Mouse (Mus musculus) stomach, embryonic 14.5 days (tissue): ENCODE data around the gene Retreg1. TPM values are rescaled to one million over a fixed set of nuclear protein-coding genes. Genes with fewer than 3 reads are reported as not detected.

Experiments used
- ATAC-seq: fragments of 200-750 bp; cut with Nextera tagmentation; 2 replicates; pipeline ENCODE4 v1.8.0; 2017; ENCODE audit warnings: low read depth, moderate TSS enrichment; ENCODE audit not compliant: insufficient number of reproducible peaks, insufficient read depth, low FRiP score
- H3K27ac ChIP-seq: fragments of 300-500 bp; sonication (generic); 2 replicates; pipeline ENCODE4 v1.5.1; 2014; ENCODE audit warnings: mild to moderate bottlenecking, low read length, moderate library complexity, mixed read lengths
- H3K27me3 ChIP-seq: fragments of 300-500 bp; sonication (generic); 2 replicates; pipeline ENCODE4 v1.6.1; 2014; ENCODE audit warnings: low read length, control low read depth, mixed read lengths; ENCODE audit not compliant: control insufficient read depth, insufficient read depth
- H3K36me3 ChIP-seq: fragments of 300-500 bp; sonication (generic); 2 replicates; pipeline ENCODE4 v1.6.1; 2014; ENCODE audit warnings: mild to moderate bottlenecking, control low read depth, low read length, moderate library complexity, mixed read lengths; ENCODE audit not compliant: control insufficient read depth, insufficient read depth
- H3K4me1 ChIP-seq: fragments of 300-500 bp; sonication (generic); 2 replicates; pipeline ENCODE4 v1.6.1; 2014; ENCODE audit warnings: low read length, control low read depth, mixed read lengths; ENCODE audit not compliant: control insufficient read depth, insufficient read depth
- H3K4me2 ChIP-seq: fragments of 300-500 bp; sonication (generic); replicated peaks from 2 replicates; pipeline ENCODE4 v1.6.1; 2014; ENCODE audit warnings: low read depth, low read length, control low read depth
- H3K4me3 ChIP-seq: fragments of 300-500 bp; sonication (generic); 2 replicates; pipeline ENCODE4 v1.5.1; 2014; ENCODE audit warnings: low read depth, low read length, control low read depth
- H3K9ac ChIP-seq: fragments of 300-500 bp; sonication (generic); replicated peaks from 2 replicates; pipeline ENCODE4 v1.6.1; 2014; ENCODE audit warnings: low read depth, mild to moderate bottlenecking, control low read depth, low read length, moderate library complexity, mixed read lengths
- H3K9me3 ChIP-seq: fragments of 300-500 bp; sonication (generic); 2 replicates; pipeline ENCODE4 v1.6.1; 2016; ENCODE audit warnings: low read depth, low read length, control low read depth; ENCODE audit not compliant: control insufficient read depth
- WGBS: fragments of 180-500 bp; shearing (Covaris S2); extraction: QIAGEN DNeasy Blood & Tissue Kit; methylation state at CpG from one replicate; pipeline ENCODE4 v1.1.7; 2014; 5-methylcytosine and 5-hydroxymethylcytosine counted together
- polyA plus RNA-seq: library from polyadenylated mRNA; unstranded; fragments of >200 nt; fragmentation: Nextera tagmentation; extraction: Ambion mirVana; gene quantifications from 2 replicates; pipeline ENCODE4 v1.2.1, GENCODE M21; 2014

The Retreg1 gene
- polyA plus RNA-seq, 1 experiment from 2014 or later = 16.9 TPM

DNA sequence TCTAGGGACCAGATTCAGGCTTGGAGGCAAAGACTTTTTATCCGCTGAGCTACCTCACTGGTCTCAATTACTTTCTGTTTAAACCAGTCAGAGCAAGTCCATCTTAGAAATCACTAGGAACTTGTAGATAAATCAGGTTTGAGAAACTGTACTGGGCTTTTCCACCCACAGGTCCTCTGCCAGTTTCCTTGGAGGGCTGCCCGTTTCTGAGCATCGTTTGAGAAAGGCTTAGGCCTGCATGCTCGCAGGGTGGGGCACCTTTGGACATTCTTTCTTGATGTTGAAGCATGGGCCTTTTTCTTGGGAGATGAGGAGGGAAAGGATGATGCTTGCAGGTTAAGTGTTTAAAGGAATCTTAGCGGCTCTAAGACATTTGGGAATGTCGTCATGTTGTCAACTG, 77.9 kb downstream of the Retreg1 start:
- no peak overlapping the region for H3K9ac ChIP-seq
- 0 out of 2 replicates have a peak, but pooled peaks cover 2% of the 10 kb centered on the region for H3K9me3 ChIP-seq
- no peaks in the 10 kb centered on the region for H3K36me3 ChIP-seq
- no peaks in the 10 kb centered on the region for H3K27me3 ChIP-seq
- H3K4me1 ChIP-seq = no peaks in the 10 kb centered on the region
- H3K4me2 ChIP-seq = no peak overlapping the region
- H3K4me3 ChIP-seq = no peak overlapping the region
- ATAC-seq = no peak
- H3K27ac ChIP-seq = no peak overlapping the region
- WGBS = 81% methylated on average over 6 of the region's 6 CpGs

DNA sequence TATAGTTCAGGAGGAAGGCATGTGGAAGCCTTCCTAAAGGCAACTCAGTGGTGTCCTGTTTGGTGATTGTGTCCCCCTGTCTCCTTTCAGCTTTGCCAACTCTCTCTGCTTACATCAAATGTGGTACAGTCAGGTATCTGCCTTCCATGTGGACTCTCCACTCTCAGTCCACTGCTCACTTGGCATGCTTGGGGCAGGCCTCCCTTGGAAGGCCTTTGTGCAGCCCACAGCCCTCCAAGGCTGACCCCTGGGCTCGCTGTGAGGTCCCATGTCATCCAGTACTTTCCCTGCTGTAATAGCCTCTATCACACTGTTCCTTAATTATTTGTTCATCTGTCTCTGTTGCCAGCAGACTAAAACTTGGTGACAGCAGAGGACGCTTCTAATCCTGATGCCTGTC, 79.0 kb downstream of the Retreg1 start:
- H3K36me3 ChIP-seq = no peaks in the 10 kb centered on the region
- no peaks in the 10 kb centered on the region for H3K4me1 ChIP-seq
- no peak overlapping the region for H3K27ac ChIP-seq
- 0 out of 2 replicates have a peak, but pooled peaks cover 2% of the 10 kb centered on the region for H3K9me3 ChIP-seq
- H3K9ac ChIP-seq = no peak overlapping the region
- no peaks in the 10 kb centered on the region for H3K27me3 ChIP-seq
- H3K4me2 ChIP-seq = no peak overlapping the region
- WGBS = 74% methylated on average over 2 of the region's 2 CpGs
- H3K4me3 ChIP-seq = no peak overlapping the region
- no peak for ATAC-seq

DNA sequence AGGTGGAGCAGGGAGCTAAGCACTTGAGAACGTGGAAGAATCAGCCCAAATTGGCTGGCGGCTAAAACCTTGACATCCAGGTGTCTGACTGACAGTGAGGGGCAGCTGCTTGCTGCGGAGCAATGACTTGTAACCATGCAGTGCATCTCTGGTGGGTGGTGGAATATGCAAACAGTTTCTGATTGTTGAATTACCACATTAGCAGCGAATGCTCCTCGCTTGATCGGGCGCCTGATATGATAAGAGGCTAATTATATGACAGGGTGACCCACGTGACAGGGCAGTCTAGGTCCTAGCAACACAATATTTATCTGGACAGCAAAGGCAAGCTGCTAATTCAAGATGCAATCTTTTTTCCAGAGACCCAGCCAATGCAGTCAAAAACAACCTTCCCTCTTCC, 80.9 kb downstream of the Retreg1 start:
- WGBS = 79% methylated on average over 8 of the region's 8 CpGs
- Histone ChIP-seq H3K9ac (no peak overlapping the region), H3K4me1 (no peaks in the 10 kb centered on the region), H3K9me3 (0 out of 2 replicates have a peak, but pooled peaks cover 2% of the 10 kb centered on the region), H3K4me2 (no peak overlapping the region), H3K4me3 (no peak overlapping the region), H3K36me3 (no peaks in the 10 kb centered on the region), H3K27ac (no peak overlapping the region), H3K27me3 (no peaks in the 10 kb centered on the region)
- ATAC-seq = no peak

DNA sequence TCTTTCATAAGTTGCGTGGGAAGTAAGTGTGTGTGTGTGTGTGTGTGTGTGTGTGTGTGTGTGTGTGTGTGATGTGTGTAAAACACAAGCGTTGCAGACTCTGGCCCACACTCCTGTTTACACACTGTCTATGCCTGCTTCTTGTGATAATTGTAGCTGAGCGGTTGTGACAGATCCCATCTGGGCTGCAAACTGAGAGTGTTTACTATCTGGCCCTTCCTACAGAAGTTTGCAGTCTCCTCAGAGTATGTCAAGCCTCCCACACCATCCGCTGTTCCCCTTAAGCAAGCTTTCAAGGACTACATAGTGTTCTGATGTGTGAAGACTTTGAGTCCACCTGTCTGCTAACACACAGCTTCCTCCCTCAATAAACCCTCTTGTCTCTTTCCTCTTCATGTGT, 83.2 kb downstream of the Retreg1 start:
- no peak overlapping the region for H3K4me3 ChIP-seq
- WGBS = 67% methylated on average over 4 of the region's 4 CpGs
- H3K4me1 ChIP-seq = no peaks in the 10 kb centered on the region
- no peak overlapping the region for H3K9ac ChIP-seq
- H3K27ac ChIP-seq = no peak overlapping the region
- no peak overlapping the region for H3K4me2 ChIP-seq
- H3K27me3 ChIP-seq = no peaks in the 10 kb centered on the region
- H3K9me3 ChIP-seq = 0 out of 2 replicates have a peak, but pooled peaks cover 2% of the 10 kb centered on the region
- no peaks in the 10 kb centered on the region for H3K36me3 ChIP-seq
- no peak for ATAC-seq

DNA sequence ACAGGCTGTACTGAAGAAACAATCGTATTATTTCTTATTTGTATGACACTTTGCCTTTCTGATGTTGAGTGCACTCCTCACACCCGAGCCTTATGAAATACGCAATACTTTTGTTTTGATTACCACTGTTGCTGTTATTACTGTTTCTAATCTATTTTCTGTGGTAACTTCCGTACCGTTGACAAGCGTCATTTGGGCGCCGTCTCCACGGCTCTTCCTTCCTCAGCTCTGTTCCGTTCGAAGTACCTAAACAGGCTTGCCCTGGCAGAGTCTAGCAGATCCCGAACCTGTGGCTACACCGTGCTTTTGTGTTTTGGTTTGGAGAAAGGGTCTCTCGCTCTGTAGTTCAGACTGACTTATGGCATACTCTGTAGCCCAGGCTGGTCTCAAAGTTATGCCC, 84.1 kb downstream of the Retreg1 start:
- no peak overlapping the region for H3K9ac ChIP-seq
- ATAC-seq = no peak
- H3K36me3 ChIP-seq = no peaks in the 10 kb centered on the region
- H3K4me3 ChIP-seq = no peak overlapping the region
- H3K27ac ChIP-seq = no peak overlapping the region
- no peaks in the 10 kb centered on the region for H3K4me1 ChIP-seq
- H3K4me2 ChIP-seq = no peak overlapping the region
- no peaks in the 10 kb centered on the region for H3K27me3 ChIP-seq
- 0 out of 2 replicates have a peak, but pooled peaks cover 2% of the 10 kb centered on the region for H3K9me3 ChIP-seq
- WGBS = 89% methylated on average over 14 of the region's 14 CpGs

DNA sequence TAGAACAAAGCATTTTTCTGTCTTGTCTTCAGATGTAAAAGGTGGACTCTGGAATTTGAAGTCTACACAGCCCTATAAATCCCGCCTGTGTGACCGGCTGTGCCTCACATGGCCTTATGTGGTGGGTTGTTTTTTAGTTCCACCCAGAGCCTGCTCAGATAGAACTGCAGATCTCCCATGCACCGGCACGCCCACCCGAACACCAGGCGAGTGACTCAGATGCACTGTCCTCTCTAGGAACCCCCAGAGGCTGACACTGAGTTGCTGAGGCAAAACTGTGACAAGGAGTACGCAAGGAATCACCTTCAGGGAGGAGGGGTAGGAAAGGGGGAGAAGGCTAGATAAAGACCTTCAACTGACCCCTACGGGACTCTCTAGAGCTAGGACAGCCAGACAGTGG, 85.0 kb downstream of the Retreg1 start:
- H3K9ac ChIP-seq = no peak overlapping the region
- H3K36me3 ChIP-seq = no peaks in the 10 kb centered on the region
- H3K4me3 ChIP-seq = no peak overlapping the region
- no peak overlapping the region for H3K27ac ChIP-seq
- ATAC-seq = no peak
- no peak overlapping the region for H3K4me2 ChIP-seq
- H3K4me1 ChIP-seq = peaks cover 5% of the 10 kb centered on the region
- no peaks in the 10 kb centered on the region for H3K27me3 ChIP-seq
- H3K9me3 ChIP-seq = 0 out of 2 replicates have a peak, but pooled peaks cover 2% of the 10 kb centered on the region
- 82% methylated on average over 8 of the region's 8 CpGs for WGBS

DNA sequence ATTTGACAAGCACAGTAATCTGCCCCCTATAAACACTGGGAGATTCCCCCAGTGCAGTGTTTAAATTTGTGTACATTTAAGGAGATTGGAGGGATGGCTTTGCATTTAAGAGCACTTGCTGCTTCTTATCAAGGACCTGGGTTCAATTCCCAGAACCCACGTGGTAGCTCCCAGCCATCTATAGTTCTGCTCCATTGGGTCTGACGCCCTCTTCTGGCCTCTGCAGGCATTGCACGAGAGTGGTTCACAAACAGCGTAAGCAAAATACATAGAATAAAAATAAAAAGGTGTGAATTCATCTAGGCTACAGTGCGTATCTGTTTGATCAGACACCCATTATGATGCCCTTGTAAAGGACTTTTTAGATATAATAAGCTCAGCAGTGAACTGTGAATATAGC, 85.9 kb downstream of the Retreg1 start:
- ATAC-seq = no peak
- no peak overlapping the region for H3K27ac ChIP-seq
- no peaks in the 10 kb centered on the region for H3K36me3 ChIP-seq
- no peak overlapping the region for H3K4me3 ChIP-seq
- peaks cover 10% of the 10 kb centered on the region for H3K4me1 ChIP-seq
- no peak overlapping the region for H3K4me2 ChIP-seq
- WGBS = 68% methylated on average over 5 of the region's 5 CpGs
- 0 out of 2 replicates have a peak, but pooled peaks cover 2% of the 10 kb centered on the region for H3K9me3 ChIP-seq
- H3K27me3 ChIP-seq = no peaks in the 10 kb centered on the region
- no peak overlapping the region for H3K9ac ChIP-seq

DNA sequence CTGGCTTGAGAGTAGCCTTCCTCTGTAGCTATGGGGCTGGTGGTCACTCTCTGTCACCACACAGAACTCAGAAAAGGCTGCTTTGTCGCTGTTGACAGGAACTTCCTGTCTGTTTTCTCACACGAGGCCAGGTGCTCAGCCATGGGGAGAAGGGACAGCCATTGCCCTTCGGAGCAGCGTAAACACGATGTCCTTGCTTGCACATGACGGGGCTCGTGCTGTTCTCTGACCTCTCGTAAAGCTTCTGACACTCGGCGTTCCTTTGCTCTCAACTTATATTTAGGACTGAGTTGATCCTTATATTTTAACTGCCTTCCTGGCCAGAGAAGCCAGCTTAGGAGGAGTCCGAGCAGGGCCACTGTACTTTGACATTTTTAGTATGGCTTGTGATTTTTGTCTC, 86.5 kb downstream of the Retreg1 start:
- H3K4me3 ChIP-seq = no peak overlapping the region
- no peaks in the 10 kb centered on the region for H3K36me3 ChIP-seq
- no peak overlapping the region for H3K4me2 ChIP-seq
- H3K27ac ChIP-seq = no peak overlapping the region
- no peaks in the 10 kb centered on the region for H3K27me3 ChIP-seq
- peaks cover 10% of the 10 kb centered on the region for H3K4me1 ChIP-seq
- 0 out of 2 replicates have a peak, but pooled peaks cover 2% of the 10 kb centered on the region for H3K9me3 ChIP-seq
- H3K9ac ChIP-seq = no peak overlapping the region
- no peak for ATAC-seq
- WGBS = 59% methylated on average over 11 of the region's 11 CpGs

DNA sequence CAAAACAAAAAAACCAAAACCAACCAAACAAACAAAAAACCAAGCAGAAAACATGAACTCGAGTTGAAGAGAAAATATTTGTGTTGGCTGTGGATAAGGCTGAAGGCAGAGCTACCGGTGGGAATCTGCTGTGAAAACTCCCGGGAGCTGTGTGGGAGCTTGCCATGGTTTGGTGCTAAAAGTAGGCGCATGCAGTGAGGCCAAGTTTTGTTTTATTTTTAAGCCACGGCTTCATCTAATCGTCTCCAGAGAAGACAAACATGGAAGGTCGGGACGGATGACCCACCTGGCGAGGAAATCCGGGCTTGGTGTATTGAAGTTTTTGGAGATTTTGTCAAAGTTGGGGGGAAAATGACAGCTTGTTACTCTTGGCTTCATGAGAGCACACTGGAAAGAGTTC, 87.0 kb downstream of the Retreg1 start:
- Histone ChIP-seq H3K9me3 (no peaks in the 10 kb centered on the region), H3K27me3 (no peaks in the 10 kb centered on the region), H3K4me1 (peaks cover 10% of the 10 kb centered on the region), H3K4me2 (no peak overlapping the region), H3K36me3 (no peaks in the 10 kb centered on the region), H3K4me3 (no peak overlapping the region), H3K9ac (no peak overlapping the region), H3K27ac (no peak overlapping the region)
- no peak for ATAC-seq
- WGBS = 76% methylated on average over 10 of the region's 10 CpGs
